Mouse (Mus musculus) liver, adult 2 months (tissue): Measurements from ENCODE around the gene Rabggtb.

Experiments used
- CTCF ChIP-seq: fragments of 200-500 bp; IDR thresholded peaks from 2 replicates; pipeline ENCODE4 v1.5.1; 2011; ENCODE audit warnings: low read depth, low read length, control low read depth
- POLR2A ChIP-seq: fragments of 200-500 bp; IDR thresholded peaks from 2 replicates; pipeline ENCODE4 v1.6.1; 2011; ENCODE audit warnings: low read length, control low read depth; ENCODE audit not compliant: insufficient read depth; ENCODE audit errors: extremely low read depth

DNA sequence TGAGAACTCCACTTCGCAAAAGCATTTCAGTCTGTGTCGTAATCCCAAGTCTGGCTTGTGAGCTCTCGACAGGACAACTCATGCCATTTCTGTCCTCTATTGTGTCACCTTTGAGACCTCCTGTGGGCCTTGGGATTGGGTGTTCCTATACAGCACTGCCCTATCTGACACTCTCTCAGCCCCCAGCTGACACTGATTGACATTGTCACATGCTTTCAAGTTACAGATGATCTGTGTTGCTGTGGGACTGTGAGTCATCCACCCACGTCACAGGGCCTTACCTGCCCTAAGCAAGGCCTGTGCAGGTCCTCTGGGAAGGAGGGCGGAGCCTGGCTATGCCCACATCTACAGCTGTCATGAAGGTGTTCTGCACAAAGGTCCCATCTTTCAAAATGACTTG, 19.7 kb upstream of the Rabggtb start:
- TF ChIP-seq POLR2A = no peak
- TF ChIP-seq CTCF = no peak
